Mouse (Mus musculus): ENCODE results near the gene Dab2ip.

The Dab2ip gene

DNA sequence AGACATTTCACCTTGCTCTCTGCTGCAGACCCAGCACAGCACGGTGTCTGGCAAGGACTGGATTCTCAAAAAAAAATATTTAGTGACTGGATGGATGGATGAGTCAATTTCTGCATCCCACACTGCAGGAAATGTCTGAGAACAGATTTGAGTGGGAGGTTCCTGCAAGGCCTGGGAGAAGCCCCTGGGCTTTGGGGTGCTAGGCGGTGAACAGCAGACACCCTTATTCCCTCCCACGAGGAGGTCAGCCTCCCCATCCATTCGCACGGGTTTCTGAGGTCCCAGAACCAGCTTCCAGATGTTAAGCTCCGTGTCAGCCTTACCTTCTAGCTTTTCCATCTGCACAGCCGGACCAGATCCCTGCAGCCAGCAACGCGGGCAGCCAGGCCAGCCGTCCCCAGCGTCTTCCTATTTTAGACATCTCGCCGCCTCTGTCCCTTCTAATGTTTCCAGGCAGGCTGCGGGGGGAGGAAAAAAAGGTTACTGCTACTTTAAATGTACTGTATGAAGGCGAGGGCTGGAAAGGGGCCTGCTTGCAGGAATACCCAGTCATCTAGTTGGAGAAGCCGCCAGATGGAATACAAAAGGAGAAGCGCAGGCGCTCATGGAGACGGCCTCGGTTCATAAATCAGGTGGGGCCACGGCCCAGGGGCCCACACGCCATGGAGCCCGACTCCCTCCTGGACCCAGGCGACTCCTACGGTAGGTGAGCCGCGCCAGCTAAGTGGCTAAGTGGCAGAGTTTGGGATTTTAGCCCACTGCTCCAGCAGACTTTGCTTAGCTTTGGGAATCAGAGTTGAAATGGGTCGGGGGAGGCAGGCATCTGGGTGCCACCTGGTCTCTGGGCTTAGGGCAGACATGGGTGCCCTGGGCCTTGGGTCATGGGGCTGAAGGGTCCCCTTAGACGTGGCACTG, at the start of gene Dab2ip:
Dab2ip (plus strand) TSS at position 356 of the 915 bp plus-strand sequence.
- DNase-seq: peak in 1 of 2 experiments; percentile 9

DNA sequence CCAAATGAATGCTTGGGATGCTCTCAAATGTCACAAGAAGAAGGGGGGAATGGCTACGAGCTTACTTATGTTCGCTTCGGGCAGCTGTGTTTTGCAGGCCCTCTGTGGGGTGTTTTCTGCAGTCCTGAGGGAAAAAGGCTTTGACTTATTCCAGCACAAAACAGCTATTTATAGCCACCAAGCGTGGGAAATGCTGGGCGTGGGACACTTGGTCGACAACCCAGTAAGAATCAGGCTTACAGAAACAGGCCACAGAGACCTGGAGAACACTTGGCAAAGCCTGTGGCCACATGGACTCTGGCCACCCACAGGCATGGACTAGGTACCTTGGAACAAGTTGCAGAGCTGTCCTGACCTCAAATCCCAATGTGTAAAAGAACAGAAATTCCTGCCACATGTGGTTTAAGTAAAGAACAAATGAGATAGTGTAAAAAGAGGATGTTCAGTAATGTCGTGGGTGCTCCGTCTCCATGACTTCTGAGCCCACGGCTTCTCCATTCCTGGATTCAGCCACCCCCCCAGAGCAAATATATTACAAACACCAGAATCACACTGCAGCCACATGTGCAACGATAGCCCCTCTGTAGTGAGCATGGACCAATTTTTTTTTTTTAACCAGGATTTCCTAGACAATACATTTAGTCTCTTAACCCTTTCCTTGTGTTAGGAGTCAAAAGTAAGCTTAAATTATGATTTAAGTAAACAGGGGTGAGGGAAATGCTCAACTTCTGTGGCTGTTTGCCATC, 49.3 kb upstream of the Dab2ip start:
- peak; percentile 71 to 75 for DNase-seq

DNA sequence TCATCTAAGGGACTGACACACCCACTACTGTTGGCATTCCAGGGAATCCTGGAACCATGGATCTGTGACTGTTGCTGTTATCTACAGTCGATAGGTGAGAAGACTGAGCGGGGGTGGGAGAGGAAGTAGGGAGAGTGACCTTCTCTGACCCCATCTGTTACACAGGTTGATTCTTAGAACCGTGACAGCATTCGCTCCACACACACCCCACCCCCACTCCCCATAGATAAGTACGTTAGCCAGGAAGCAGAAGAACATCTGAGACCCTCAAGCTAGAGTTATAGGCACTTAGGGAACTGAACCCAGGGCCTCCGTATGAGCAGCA, 48.8 kb upstream of the Dab2ip start:
- no peak for DNase-seq

DNA sequence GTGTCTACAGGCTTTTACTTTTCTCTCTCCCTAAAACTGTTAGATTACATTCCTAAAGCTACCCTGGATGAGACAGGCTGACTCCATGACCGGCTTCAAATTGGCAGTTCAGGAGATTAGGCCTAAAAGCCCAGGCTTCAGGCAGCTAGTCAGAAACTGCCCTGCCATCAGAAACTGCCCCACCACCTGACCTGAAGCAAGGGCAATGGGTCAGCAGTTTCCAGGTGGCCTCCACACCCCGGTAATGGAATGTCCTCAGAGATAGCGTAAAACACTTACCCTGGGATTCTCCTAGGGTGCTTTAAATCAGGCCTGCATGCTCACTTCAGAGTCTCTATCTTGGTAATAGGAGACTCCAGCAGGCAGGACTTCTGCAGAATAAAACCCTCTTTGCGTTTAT, 48.2 kb upstream of the Dab2ip start:
- DNase-seq: peak in 1 of 2 experiments; percentile 27

DNA sequence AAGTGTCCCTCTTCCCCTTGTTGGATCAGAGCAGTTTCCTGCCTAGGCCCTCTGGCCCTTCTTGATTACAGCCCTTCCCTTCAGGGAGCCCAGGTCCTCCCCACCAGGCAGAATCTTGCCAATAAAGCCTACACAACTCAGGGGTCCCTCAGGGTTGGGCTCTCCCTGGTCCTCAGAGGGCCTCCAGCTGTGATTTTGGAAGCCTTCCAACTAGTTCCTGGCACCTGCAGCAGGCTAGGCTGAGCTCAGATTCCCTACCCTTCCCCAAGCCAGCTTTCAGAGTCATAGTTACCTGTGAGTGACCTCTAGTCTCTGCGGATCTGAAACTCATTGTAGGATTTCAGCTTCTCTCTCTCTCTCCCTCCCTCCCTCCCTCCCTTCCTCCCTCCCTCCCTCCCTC, 47.1 kb upstream of the Dab2ip start:
- DNase-seq: no peak

DNA sequence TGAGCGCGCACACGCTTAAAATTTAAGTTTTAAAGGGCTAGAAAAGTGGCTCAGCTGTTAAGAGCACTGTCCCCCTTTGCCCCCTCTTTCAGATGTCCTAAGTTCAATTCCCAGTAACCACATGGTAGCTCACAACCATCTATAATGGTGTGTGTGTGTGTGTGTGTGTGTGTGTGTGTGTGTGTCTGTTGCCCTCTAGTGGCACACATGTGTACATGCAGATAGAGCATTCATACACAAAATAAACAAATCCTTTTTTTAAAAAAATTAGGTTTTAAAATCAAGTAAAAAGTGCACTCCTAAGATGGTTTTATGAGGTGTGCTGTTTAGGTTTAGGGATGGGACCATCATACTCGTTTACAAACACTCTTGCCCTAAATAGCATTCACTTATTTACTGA, 45.8 kb upstream of the Dab2ip start:
- DNase-seq: no peak

DNA sequence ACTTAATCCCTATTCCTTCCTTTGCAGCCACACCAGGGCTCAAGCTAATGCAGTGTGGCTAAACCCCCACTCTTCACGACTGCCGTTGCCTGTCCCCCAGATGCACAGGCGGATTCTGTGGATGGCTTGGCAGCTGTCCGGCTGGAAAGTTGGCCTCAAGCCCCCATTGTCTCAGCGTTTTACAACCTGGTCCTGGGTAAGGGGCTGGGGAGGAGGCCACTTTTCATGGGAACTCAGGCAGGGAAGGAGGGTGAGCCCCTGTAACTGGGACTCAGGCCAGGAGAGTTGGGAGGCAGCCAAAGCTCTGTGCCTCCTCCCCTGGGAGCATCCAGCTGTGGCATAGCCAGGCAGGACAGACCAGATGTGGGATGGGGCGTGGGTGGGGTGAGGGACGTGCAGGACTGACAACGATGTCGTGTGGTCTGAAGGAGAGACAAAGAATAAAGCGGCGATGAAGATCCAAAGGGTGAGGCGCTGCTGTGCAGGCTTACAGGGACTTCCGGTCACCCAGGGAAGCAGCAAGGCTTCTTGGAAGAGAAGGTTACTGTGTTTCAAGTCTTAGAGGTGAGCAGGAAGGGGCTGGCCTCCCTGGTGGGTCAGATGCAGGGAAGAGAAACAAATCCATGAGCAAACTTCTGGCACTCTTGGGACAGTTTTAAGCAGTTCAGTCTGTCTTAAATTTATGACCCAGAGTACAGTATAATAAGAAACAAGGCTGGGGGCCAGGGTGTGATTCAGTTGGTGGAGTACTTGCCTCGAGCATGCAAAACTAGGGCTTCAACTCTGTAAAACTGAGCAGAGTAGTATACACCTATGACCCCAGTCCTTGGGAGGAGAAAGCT, 43.8 kb upstream of the Dab2ip start:
- peak; percentile 76 to 83 for DNase-seq

DNA sequence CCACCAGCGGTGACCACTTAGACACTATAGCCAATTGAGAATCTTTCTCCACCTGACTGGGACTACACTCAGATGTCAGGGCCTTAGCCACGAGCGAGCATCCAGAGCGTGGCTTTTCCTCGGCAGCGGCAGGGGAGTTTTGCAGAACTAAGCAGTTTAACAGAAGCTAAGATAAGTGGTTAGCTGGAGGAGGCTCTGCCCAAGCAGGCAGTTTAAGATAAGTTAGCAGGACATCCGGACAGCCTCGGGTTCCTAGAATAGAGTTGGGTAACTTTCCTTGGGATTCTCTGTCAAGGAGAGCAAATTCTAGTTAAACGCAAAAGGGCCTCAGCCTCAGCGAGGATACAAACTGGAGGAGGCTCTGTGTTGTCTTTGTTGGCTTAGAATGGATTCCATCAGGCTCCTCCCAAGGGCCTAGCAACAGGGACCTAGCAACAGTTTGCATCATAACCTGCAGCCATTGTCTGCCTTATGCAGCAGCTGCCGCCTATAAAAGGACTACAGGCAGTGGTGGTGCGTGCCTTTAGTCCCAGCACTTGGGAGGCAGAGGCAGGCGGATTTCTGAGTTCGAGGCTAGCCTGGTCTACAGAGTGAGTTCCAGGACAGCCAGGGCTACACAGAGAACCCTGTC, 31.3 kb upstream of the Dab2ip start:
- no peak for DNase-seq

DNA sequence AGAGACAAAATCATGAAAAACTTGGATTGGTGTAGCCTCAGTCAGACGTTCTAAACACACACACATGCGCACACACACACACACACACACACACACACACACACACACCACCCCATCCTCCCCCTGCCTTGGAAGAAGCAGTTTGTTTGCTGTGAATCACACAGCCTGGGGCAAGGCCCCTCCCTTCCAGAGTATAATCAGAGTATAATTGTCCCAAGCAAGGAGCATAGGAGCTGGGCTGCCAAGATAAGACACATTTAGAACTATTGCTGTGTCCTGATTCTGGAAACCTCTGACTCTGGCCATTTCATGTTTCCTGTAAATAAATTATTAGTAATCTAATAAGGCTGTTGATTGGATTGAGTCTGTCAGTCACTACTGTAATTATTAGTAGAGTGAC, 29.0 kb upstream of the Dab2ip start:
- DNase-seq: no peak

DNA sequence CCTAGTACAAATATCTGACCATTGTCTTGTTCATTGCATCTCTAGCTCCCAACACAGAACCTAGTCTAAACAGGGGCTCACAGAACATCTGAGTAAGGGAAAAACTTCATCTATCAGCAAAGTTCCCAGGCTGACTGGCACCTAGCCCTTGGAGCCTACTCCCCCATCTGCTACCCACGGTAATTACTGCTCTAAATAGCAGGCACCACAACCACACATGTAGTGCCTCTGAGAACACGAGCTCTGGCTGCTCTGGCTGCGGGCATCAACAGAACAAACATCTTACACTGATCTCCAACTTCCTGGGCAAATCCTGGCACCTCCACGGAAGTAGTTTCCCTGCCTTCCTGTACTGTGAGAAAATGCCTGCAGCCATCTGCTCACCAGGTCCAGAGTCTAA, 28.2 kb upstream of the Dab2ip start:
- no peak for DNase-seq

DNA sequence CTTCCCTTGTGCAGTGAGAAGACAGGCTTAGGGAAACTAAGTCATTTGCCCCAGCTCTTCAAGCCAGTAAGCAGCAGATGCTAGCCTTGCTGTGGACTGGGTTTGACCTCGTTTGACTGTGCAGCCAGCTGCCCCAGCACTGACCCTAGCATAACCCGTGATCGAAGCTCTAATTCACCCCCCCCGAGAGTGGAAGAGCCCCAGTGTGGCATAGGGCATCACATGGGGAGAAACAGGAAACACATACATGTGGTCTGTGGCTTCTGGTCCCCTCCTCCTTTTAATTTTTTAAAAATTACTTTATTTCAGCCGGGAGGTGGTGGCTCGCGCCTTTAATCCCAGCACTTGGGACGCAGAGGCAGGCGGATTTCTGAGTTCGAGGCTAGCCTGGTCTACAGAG, 27.3 kb upstream of the Dab2ip start:
- no peak for DNase-seq

DNA sequence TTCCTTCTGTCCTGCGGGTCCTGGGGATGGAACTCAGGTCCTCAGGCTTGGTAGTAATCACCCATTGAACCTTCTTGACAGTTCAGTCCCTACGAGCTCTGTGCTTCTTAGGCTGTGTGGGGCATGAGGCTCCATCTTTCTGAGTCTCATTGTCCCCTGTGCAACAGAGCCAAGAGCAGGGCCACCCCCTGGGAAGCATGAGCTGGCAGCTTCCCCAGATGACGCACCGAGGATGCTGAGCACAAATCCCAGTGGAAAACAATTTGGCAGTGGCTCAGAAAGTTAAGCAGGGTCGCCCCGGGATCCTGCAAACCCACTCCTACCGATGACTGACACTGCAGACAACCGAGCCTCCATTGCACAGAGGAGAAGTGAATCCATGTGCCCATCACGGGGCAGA, 24.4 kb upstream of the Dab2ip start:
- DNase-seq: no peak

DNA sequence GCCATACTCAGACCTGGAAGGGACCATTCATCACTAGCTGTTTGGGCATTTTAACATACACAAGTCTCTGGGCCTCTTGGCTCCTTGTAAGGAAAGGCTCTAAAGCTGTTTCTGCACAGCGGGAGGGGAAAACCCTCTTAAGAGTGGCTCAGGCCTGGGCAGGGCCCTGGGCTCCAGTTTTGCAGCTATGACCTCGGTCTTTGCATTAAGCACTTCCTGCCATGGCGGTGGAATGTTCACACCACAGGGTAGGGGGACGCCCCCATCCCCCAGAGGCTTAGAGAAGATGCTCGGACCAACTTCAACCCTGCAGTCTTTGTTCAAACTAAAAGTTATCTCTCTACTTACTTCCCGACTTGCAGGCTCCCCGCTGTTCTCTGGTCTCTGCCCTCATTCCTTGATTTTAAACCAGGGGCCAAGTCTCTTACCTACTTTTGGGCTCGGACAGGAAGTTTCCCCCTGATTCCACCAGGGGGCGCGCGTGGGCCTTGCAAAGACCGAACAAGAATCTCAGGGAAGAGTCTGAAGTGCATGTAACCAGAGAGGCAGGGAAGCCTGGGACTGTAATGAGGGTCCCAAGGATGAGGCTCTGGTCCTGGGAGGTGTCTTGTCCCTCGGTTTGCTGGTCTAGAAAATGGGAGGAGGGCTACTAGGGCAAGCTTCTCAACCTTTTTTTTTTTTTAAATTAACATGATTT, 18.6 kb upstream of the Dab2ip start:
- DNase-seq: peak; percentile 74 to 90

DNA sequence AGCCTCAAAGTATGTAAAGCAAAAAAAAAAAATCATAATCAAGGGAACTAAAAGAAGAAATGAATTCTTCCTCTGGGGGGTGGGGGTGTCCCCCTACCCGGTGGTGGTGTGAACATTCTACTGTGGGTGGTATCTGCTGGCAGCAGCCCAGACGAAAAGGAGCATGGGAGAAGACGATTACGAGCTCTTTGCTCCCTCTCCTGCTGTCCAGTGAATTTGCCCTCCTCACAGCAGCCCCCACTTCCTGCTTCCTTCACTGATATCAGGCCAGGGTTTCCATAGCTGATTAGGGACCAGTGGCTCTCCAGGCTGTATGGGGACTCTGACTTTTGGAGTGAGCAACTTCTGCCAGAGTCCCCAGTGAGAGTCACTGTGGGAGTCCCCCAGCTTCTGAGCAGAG, 17.3 kb upstream of the Dab2ip start:
- no peak for DNase-seq

DNA sequence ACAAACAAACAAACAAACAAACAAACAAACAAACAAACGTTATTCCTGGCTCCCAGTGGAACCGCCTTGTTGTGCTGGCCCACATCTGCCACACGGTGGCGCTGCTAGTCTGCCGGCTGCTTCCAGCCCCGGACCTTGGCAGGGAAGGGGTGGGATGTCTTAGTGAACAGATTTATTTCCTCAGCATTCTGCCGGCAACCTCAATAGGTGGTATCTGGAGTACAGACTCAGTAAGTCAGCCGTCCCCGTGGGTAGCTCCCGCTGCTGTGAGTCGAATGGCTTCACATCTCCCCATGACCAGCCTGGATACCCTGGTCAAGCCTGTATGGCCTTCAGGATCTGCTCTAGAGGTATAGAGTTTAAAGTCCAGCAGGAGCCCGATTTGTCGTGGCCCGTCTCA, 13.3 kb upstream of the Dab2ip start:
- peak; percentile 54 to 77 for DNase-seq

DNA sequence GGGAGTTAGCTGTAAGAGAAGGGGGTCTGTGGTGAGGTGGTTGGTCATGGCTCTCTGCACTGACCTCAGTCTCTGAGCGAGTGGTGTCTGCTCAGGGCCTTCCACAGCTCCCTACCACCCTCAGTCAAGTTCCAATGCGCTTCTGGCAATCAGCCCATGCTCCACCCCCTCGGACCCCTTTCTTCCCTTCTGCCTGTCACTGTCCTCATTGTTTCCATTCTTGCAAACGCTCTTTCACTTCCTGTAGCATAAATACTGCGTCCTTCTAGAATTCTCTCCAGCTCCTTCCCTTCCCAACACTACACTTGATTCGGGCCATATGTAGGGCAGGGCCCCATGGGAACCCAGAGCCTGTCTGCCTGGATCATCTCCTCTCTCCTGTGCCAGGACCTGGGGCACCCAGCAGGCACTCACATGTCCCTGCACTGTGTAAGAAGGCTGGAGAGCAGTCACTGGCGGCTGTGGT, 12.9 kb upstream of the Dab2ip start:
- DNase-seq: peak in 1 of 2 experiments; percentile 27

DNA sequence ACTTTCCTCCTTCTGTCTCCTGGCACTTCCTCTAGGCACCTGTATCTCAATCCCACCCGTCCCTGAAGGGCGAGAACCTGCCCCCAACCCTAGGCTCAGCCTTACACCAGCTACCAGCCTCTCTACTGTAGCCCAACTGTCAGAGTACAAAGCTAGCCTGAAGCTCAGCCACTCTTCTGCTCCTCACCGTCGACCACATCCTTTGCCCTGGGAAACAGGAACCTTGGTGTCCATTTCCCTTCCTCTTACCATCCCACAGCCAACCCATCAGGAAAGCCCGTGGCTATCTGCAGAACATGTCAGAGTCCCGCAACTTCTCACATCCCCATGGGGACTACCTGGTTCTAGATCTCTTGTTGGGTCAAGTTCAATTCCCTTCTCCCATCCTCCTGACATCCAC, 11.6 kb upstream of the Dab2ip start:
- no peak for DNase-seq

DNA sequence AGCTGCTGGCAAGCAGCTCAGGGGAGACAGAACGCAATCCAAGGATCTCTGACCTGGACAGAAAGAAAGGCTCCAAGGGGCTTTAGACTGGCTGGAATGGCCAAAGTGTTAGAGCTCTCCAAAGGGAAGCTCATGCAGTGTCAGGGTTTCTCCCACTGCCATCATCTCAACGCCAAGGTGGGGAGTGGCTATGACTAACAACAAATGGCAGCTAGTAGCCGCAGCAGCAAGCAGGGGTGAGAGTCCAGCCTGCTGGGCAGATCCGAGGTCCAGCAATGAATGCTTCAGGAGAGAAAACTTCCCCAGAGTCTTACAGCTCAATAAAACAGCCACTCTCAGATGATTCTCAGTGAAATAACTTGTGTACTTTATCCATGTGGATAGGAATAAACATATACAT, 8.9 kb upstream of the Dab2ip start:
- no peak for DNase-seq

DNA sequence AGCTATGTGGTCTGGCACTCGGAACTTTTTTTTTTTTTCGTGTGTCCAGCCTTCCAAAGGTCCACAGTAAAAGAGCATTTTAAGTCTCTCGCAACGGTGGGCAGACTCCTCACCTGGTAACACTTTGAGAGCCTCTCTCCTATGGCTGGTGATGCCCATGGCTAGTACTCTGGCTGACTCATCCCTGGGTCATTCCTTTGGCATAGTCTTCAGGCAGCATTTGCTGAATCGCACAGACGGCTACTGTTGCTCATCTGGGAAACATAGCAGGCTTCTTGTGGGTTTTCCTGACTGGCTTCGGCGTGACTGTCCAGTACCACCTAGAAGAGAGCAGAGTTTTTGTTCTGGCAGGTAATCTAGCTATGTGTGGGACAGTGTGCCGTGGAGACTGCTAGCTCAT, 8.0 kb upstream of the Dab2ip start:
- DNase-seq: no peak

DNA sequence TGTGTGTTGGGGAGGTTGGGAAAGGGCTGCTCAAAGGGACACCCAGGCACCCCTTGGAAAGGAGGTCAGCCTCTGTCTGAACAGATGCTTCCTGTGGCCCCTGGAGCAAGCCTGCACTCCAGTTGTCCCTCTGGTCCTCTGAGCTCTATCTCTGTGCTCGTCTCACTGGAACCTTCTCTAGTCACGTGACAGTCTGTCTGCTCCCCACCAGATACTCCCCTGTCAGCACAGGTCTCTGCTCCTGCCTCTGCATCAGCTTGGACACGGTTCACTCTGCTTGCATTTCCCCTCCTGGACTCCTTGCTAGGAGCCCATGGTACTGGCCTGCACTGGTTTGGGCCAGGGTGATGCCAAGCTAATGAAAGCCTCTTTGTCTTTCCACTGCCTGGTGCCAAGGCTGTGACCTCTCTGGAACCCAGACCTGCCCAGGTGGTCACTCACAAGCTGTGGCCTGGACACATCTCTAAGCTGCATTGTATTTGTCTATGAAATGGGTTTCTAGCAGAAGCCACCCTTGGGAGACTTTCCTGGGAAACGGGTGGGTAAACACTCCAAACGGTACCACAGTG, 1.1 kb upstream of the Dab2ip start:
- DNase-seq: peak in 1 of 2 experiments; percentile 4

DNA sequence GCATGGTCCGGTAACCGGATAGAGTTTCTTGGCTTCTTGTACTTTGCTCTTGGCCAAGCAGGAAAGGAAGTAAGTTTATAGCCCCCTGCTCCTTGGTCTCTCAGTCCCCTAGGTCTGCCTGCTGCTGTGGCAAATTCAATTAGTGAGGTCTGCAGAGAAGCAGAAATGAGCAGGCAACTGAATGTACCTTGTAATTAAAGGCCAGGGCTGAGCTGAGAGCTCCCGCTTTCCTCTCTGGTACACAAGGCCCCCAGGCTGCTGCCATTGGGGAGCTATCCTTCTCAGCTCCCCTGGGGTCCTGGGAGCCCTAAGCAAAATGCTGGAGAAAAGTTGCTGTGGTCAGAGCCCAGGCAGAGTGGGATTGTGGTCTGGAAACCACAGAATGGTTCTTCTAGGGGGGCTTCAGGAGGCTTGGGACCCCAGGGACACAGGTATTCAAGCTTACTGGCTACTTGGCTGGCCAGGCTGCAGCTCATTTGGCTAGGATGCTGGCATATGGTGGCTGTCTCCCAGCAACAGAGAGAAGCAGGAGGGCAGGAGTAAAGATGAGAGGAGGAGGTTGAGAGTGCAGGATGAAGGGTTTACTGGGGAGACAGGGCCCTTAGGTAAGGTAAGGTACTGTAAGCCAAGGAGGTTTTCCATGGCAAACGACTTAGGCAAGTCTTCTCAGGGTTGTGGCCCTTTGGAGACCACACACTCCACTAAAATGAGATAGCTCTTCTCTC, 922 bp downstream of the Dab2ip start:
- no peak for DNase-seq
